Mouse (Mus musculus): Measurements from ENCODE around the gene Brpf3.

DNA sequence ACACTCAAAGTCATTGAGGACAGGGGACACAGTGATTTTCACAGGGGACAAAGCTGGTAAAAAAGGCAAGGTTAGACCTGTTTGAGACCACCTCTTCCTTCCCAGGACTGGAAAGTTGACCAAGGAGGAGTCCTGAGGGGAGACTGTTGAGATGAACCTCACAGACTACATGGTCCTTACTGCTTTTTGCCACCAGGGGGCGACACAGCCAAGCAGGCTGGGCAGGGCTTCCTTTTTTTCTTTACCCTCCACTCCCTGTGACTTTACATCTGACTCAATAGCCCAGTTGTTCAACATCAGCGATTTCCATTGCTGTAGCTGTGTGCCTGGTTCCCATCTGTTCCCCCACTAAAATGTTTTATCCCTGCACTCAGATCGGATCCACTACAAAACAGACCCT, 39.0 kb upstream of the Brpf3 start:
- TF ChIP-seq TAL1 (IDR thresholded peaks at IDR 0.05; ENCODE audit: low read length) (no peak), GATA1 (IDR thresholded peaks at IDR 0.05; ENCODE audit: low read length) (no peak)
